Mouse (Mus musculus) hindbrain, postnatal 0 days (tissue): ENCODE results near the gene Spg21. TPM values are rescaled to one million over a fixed set of nuclear protein-coding genes. Genes with fewer than 3 reads are reported as not detected.

Source experiments
- ATAC-seq: fragments of 200-750 bp; cut with Nextera tagmentation; 2 replicates; pipeline ENCODE4 v1.8.0; 2017; ENCODE audit warnings: mild to moderate bottlenecking, moderate TSS enrichment, moderate library complexity
- DNase-seq: peaks from one replicate; pipeline ENCODE4 v3.0.0-alpha.2; 2015; ENCODE audit warnings: low spot score
- H3K27ac ChIP-seq: fragments of 300-500 bp; sonication (generic); 2 replicates; pipeline ENCODE4 v1.5.1; 2014; ENCODE audit warnings: mild to moderate bottlenecking
- H3K27me3 ChIP-seq: fragments of 300-500 bp; sonication (generic); 2 replicates; pipeline ENCODE4 v1.6.1; 2014; ENCODE audit warnings: low read length, mixed read lengths; ENCODE audit not compliant: insufficient read depth
- H3K36me3 ChIP-seq: fragments of 300-500 bp; sonication (generic); 2 replicates; pipeline ENCODE4 v1.6.1; 2014; ENCODE audit warnings: low read length, mixed read lengths; ENCODE audit not compliant: insufficient read depth
- H3K4me1 ChIP-seq: fragments of 300-500 bp; sonication (generic); 2 replicates; pipeline ENCODE4 v1.6.1; 2014; ENCODE audit warnings: antibody characterized with exemption, low read length, mixed read lengths; ENCODE audit not compliant: insufficient read depth
- H3K4me2 ChIP-seq: fragments of 300-500 bp; sonication (generic); 2 replicates; pipeline ENCODE4 v1.6.1; 2014; ENCODE audit warnings: low read depth, mild to moderate bottlenecking, low read length, moderate library complexity, mixed read lengths
- H3K4me3 ChIP-seq: fragments of 300-500 bp; sonication (generic); 2 replicates; pipeline ENCODE4 v1.5.1; 2014; ENCODE audit warnings: low read length
- H3K9ac ChIP-seq: fragments of 300-500 bp; sonication (generic); replicated peaks from 2 replicates; pipeline ENCODE4 v1.6.1; 2014; ENCODE audit warnings: mild to moderate bottlenecking, low read length, moderate library complexity, mixed read lengths
- H3K9me3 ChIP-seq: fragments of 300-500 bp; sonication (generic); 2 replicates; pipeline ENCODE4 v1.6.1; 2016; ENCODE audit warnings: low read length, mixed read lengths
- CTCF ChIP-seq: IDR thresholded peaks from 2 replicates; pipeline ENCODE4 v1.5.1; 2016; ENCODE audit warnings: antibody characterized with exemption, control low read depth, low read depth
- WGBS: fragments of 180-500 bp; shearing (Covaris S2); extraction: QIAGEN DNeasy Blood & Tissue Kit; methylation state at CpG from one replicate; pipeline ENCODE4 v1.1.7; 2014; 5-methylcytosine and 5-hydroxymethylcytosine counted together
- polyA plus RNA-seq: library from polyadenylated mRNA; unstranded; fragments of >200 nt; fragmentation: Nextera tagmentation; extraction: Ambion mirVana; gene quantifications from 2 replicates; pipeline ENCODE4 v1.2.1, GENCODE M21; 2015
- total RNA-seq: library from RNA; depleted of rRNA; stranded (reverse); fragments of >200 nt; gene quantifications from 2 replicates; pipeline ENCODE4 v1.2.3, GENCODE M21; 2014; rRNA removed

The Spg21 gene
- total and polyA plus RNA-seq, 2 experiments from 2014 or later = 71.6 to 99.3 TPM

DNA sequence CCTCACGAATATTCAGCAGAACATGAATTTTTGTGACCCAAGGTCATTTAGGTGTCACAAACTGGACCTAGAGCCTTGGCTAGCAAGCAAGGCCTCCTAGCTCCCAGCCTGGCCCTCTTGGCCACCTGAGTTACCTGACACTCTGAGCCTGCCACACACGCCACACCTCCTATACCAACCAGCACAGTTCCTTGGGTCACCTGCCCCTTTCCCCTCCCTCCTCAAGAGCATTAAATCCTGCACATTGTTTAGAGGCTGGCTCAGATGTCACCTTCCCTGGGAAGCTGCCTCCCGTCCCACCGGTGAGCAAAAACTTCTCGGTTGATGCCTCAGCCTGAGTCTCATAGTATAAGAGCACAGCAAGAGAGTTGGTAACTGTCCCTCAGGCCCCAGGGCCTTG is 70.5 kb downstream of the Spg21 start:
- H3K4me1 ChIP-seq = no peaks in the 10 kb centered on the region
- 87% methylated on average over 5 of the region's 5 CpGs for WGBS

GRCm38 (mm10) chr9:65532986-65533385 is 72.2 kb downstream of the Spg21 start:
- DNase-seq (no peak), ATAC-seq (no peak)
- no peaks in the 10 kb centered on the region for H3K27me3 ChIP-seq
- H3K4me2 ChIP-seq = no peak overlapping the region
- TF ChIP-seq CTCF = no peak
- WGBS = 82% methylated on average over 8 of the region's 8 CpGs
- H3K27ac ChIP-seq = no peak overlapping the region
- H3K9me3 ChIP-seq = no peaks in the 10 kb centered on the region
- no peak overlapping the region for H3K9ac ChIP-seq
- no peak overlapping the region for H3K4me3 ChIP-seq
- no peaks in the 10 kb centered on the region for H3K4me1 ChIP-seq
- H3K36me3 ChIP-seq = no peaks in the 10 kb centered on the region

More for the DNA sequence above, 70.5 kb downstream of the Spg21 start:
- H3K36me3 ChIP-seq = no peaks in the 10 kb centered on the region
- H3K9ac ChIP-seq = no peak overlapping the region
- H3K4me2 ChIP-seq = no peak overlapping the region
- DNase-seq (no peak), ATAC-seq (no peak)
- no peak for TF ChIP-seq CTCF
- no peaks in the 10 kb centered on the region for H3K9me3 ChIP-seq
- no peak overlapping the region for H3K4me3 ChIP-seq
- H3K27me3 ChIP-seq = no peaks in the 10 kb centered on the region
- H3K27ac ChIP-seq = no peak overlapping the region

GRCm38 (mm10) chr9:65534111-65534510 is 73.4 kb downstream of the Spg21 start:
- no peak for ATAC-seq
- WGBS = 99% methylated on average over 3 of the region's 3 CpGs
- Histone ChIP-seq H3K4me1 (no peaks in the 10 kb centered on the region), H3K9me3 (no peaks in the 10 kb centered on the region), H3K27me3 (no peaks in the 10 kb centered on the region), H3K4me3 (no peak overlapping the region), H3K4me2 (no peak overlapping the region), H3K9ac (no peak overlapping the region), H3K27ac (no peak overlapping the region), H3K36me3 (no peaks in the 10 kb centered on the region)
- TF ChIP-seq CTCF = no peak
- no peak for DNase-seq

DNA sequence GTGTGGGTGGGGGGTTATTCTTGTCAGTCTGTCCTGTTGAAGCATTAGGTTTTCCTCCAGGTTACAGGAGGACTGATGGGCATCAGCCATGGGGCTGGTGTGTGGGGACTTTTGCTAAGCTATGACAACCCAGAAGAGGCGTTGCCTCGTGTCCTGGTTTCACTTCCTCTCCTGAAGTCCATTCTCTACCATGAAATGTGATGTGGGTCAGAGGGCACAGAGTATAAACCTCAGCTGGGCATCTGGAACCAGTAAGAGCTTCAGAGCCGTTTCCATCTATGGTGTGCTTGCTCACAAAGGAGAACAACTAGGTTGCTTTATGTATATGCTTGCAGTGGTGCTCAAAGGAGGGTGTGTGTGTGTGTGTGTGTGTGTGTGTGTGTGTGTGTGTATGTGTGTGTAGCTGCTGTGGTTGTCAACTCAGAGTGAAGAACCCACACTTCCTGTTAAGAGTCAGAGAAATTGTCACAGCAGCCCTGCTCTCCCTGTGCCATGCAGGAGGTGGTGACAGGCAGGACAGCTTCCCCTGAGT is 74.5 kb downstream of the Spg21 start:
- Histone ChIP-seq H3K4me1 (no peaks in the 10 kb centered on the region), H3K4me3 (no peak overlapping the region), H3K9me3 (no peaks in the 10 kb centered on the region), H3K9ac (no peak overlapping the region), H3K36me3 (no peaks in the 10 kb centered on the region), H3K4me2 (no peak overlapping the region), H3K27me3 (no peaks in the 10 kb centered on the region), H3K27ac (no peak overlapping the region)
- 65% methylated on average over 3 of the region's 3 CpGs for WGBS
- DNase-seq = no peak
- ATAC-seq = no peak
- no peak for TF ChIP-seq CTCF

DNA sequence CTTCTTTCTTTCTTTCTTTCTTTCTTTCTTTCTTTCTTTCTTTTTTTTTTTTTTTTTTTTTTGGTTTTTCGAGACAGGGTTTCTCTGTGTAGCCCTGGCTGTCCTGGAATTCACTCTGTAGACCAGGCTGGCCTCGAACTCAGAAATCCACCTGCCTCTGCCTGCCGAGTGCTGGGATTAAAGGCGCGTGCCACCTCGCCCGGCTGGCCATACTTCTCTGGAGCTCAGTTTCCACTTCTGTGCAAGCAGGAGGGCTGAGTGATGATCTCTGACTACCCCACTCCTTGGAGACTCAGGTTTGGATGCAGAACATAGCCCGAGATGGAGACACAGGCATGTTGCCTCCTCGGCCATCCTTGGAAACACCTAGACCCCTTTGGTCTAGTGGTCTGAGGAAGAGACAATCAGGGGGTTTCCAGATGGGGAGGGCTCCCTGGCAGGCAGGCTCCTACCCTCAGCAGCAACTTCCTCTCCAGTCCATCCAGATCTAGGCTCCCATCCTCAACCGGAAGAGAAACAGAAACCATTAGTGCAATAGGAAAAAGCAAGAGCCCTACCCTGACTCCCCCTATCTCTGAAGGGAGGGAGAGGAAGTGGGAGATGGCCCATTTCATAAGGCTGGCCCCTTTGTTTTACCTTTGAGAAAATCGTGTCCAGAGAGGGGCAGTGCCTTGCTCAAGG is 75.2 kb downstream of the Spg21 start:
- no peak overlapping the region for H3K4me2 ChIP-seq
- ATAC-seq = no peak
- TF ChIP-seq CTCF = no peak
- no peaks in the 10 kb centered on the region for H3K36me3 ChIP-seq
- no peak for DNase-seq
- no peaks in the 10 kb centered on the region for H3K27me3 ChIP-seq
- 91% methylated on average over 10 of the region's 11 CpGs for WGBS
- H3K4me1 ChIP-seq = no peaks in the 10 kb centered on the region
- no peak overlapping the region for H3K27ac ChIP-seq
- H3K4me3 ChIP-seq = no peak overlapping the region
- H3K9me3 ChIP-seq = no peaks in the 10 kb centered on the region
- H3K9ac ChIP-seq = no peak overlapping the region

DNA sequence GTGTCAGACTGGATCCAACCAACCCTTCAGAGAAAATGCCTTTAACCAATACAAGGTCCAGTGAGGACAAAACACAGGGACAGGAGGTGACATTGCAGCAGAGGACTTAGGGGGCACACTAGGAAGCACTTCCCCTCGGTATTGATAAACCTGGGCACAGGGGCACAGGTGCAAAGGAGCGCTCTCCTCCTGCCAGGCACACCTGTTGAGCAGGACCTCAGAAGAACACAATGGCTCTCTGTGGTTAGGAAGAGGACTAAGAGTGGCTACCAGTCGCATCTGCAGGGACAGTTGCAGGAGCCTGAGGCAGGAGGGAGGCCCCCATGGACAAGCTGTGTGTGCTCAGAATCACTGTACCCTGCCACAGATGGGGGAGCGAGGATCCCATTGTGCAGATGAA is 75.7 kb downstream of the Spg21 start:
- TF ChIP-seq CTCF = no peak
- DNase-seq = no peak
- H3K27me3 ChIP-seq = no peaks in the 10 kb centered on the region
- H3K4me3 ChIP-seq = no peak overlapping the region
- H3K9me3 ChIP-seq = no peaks in the 10 kb centered on the region
- no peak for ATAC-seq
- no peak overlapping the region for H3K9ac ChIP-seq
- no peaks in the 10 kb centered on the region for H3K36me3 ChIP-seq
- WGBS = 83% methylated on average over 4 of the region's 4 CpGs
- H3K4me1 ChIP-seq = no peaks in the 10 kb centered on the region
- no peak overlapping the region for H3K4me2 ChIP-seq
- H3K27ac ChIP-seq = no peak overlapping the region

Other genes starting within 250 kb of the Spg21 start
- 0.16 and 0.29 TPM in 2 replicates for gene Cilp, start 195.8 kb upstream of the Spg21 start, total RNA-seq
- 0.29 and 0.37 TPM in 2 replicates for gene Cilp, start 195.8 kb upstream of the Spg21 start, polyA plus RNA-seq
- 22.7 and 23.3 TPM in 2 replicates for gene Clpx, start 166.7 kb upstream of the Spg21 start, total RNA-seq
- gene Clpx, start 166.7 kb upstream of the Spg21 start, polyA plus RNA-seq = 37.1 and 41.2 TPM in 2 replicates
- gene Pdcd7, start 114.8 kb upstream of the Spg21 start, total RNA-seq = 16.2 and 17.5 TPM in 2 replicates
- gene Pdcd7, start 114.8 kb upstream of the Spg21 start, polyA plus RNA-seq = 8.6 and 10.2 TPM in 2 replicates
- 8.6 and 10.2 TPM in 2 replicates for gene Ubap1l, start 99.9 kb upstream of the Spg21 start, total RNA-seq
- gene Ubap1l, start 99.9 kb upstream of the Spg21 start, polyA plus RNA-seq = 2.4 and 2.6 TPM in 2 replicates
- gene Kbtbd13, start 69.3 kb upstream of the Spg21 start, total RNA-seq = 1.0 and 1.3 TPM in 2 replicates
- 0.46 and 0.50 TPM in 2 replicates for gene Kbtbd13, start 69.3 kb upstream of the Spg21 start, polyA plus RNA-seq
- gene Rasl12, start 62.4 kb upstream of the Spg21 start, total RNA-seq = 6.2 and 7.0 TPM in 2 replicates
- gene Rasl12, start 62.4 kb upstream of the Spg21 start, polyA plus RNA-seq = 4.0 and 4.7 TPM in 2 replicates
- not detected in 2 replicates for gene Slc51b, start 38.0 kb upstream of the Spg21 start, total RNA-seq
- gene Slc51b, start 38.0 kb upstream of the Spg21 start, polyA plus RNA-seq = not detected in 2 replicates
- gene Mtfmt, start 25.2 kb upstream of the Spg21 start, total RNA-seq = 11.8 and 19.0 TPM in 2 replicates
- 16.4 and 18.9 TPM in 2 replicates for gene Mtfmt, start 25.2 kb upstream of the Spg21 start, polyA plus RNA-seq
- 3.7 and 5.9 TPM in 2 replicates for gene Ankdd1a, start 59.2 kb downstream of the Spg21 start, total RNA-seq
- gene Ankdd1a, start 59.2 kb downstream of the Spg21 start, polyA plus RNA-seq = 0.81 and 1.2 TPM in 2 replicates
- gene Plekho2, start 119.1 kb downstream of the Spg21 start, total RNA-seq = 12.7 and 17.9 TPM in 2 replicates
- gene Plekho2, start 119.1 kb downstream of the Spg21 start, polyA plus RNA-seq = 7.0 and 7.8 TPM in 2 replicates
- 3.5 and 15.2 TPM in 2 replicates for gene Pif1, start 126.2 kb downstream of the Spg21 start, total RNA-seq
- gene Pif1, start 126.2 kb downstream of the Spg21 start, polyA plus RNA-seq = 2.4 and 2.9 TPM in 2 replicates
- gene Rbpms2, start 168.7 kb downstream of the Spg21 start, total RNA-seq = 3.3 and 5.9 TPM in 2 replicates
- gene Rbpms2, start 168.7 kb downstream of the Spg21 start, polyA plus RNA-seq = 3.8 and 5.1 TPM in 2 replicates
- gene Oaz2, start 207.1 kb downstream of the Spg21 start, total RNA-seq = 274 and 284 TPM in 2 replicates
- 365 and 387 TPM in 2 replicates for gene Oaz2, start 207.1 kb downstream of the Spg21 start, polyA plus RNA-seq